Mouse (Mus musculus): ENCODE results near the gene Crat. TPM values are rescaled to one million over a fixed set of nuclear protein-coding genes. Genes with fewer than 3 reads are reported as not detected.

Gene Crat
- polyA plus RNA-seq, 1 experiment from 2014 or later: 27.7 TPM

DNA sequence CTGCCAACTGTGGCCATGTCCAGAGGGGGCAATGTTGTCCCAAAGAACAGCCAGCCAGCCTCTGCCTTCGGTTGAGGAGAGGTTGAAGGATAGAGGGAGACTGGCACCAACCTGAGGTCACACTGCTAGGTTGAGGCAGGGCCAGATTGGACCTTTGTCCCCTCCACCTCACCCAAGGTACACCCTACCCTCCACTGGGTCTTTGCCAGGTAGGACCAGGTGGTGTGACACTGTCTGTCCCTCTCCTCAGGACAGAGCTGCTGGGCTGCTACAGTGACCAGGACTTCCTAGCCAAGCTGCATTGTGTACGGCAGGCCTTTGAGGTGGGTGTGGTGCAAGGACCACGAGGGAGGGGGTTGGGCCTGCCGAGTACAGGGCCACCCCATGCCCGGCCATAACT, 37.9 kb downstream of the Crat start:
- Histone ChIP-seq H3K4me1 (ENCODE audit: control insufficient read depth, insufficient read depth, low read length) (no peaks in the 10 kb centered on the region), H3K36me3 (ENCODE audit: control insufficient read depth, insufficient read depth, low read length) (peaks cover 51% of the 10 kb centered on the region), H3K9ac (replicated peaks; ENCODE audit: low read depth, low read length) (no peak overlapping the region), H3K27ac (ENCODE audit: low read depth, low read length) (no peak overlapping the region), H3K4me2 (ENCODE audit: low read depth, low read length) (no peak overlapping the region), H3K9me3 (ENCODE audit: control insufficient read depth, low read length) (no peaks in the 10 kb centered on the region), H3K4me3 (ENCODE audit: low read depth, low read length) (no peak overlapping the region), H3K27me3 (ENCODE audit: control insufficient read depth, insufficient read depth, low read length) (no peaks in the 10 kb centered on the region)
- 94% methylated on average over 5 of the region's 5 CpGs for WGBS
- no peak for ATAC-seq (ENCODE audit: low read depth)

DNA sequence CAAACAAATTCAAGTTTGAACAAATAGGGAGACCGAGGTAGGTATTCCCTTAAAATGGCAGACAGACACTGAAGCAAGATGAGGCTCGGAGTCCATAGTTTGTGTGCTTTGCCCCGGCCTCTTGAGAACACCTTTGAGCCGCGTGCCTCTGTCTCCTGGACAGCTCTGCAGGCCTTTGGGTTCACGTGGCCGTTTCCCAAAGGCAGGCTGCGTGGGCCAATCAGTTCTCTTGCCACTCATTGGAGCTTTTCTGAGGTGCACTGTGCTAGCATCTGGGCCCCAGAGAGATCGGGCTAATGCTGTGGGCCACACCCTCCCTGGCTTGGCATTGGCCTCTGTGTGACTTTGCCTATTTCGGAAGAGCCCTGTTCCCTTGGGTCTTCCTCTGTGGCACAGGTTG, 39.7 kb downstream of the Crat start:
- no peaks in the 10 kb centered on the region for H3K4me1 ChIP-seq (ENCODE audit: control insufficient read depth, insufficient read depth, low read length)
- H3K9me3 ChIP-seq (ENCODE audit: control insufficient read depth, low read length): no peaks in the 10 kb centered on the region
- no peak overlapping the region for H3K27ac ChIP-seq (ENCODE audit: low read depth, low read length)
- 95% methylated on average over 10 of the region's 10 CpGs for WGBS
- H3K4me3 ChIP-seq (ENCODE audit: low read depth, low read length): no peak overlapping the region
- no peaks in the 10 kb centered on the region for H3K27me3 ChIP-seq (ENCODE audit: control insufficient read depth, insufficient read depth, low read length)
- H3K4me2 ChIP-seq (ENCODE audit: low read depth, low read length): no peak overlapping the region
- peaks cover 59% of the 10 kb centered on the region for H3K36me3 ChIP-seq (ENCODE audit: control insufficient read depth, insufficient read depth, low read length)
- no peak overlapping the region for H3K9ac ChIP-seq (replicated peaks; ENCODE audit: low read depth, low read length)
- no peak for ATAC-seq (ENCODE audit: low read depth)

DNA sequence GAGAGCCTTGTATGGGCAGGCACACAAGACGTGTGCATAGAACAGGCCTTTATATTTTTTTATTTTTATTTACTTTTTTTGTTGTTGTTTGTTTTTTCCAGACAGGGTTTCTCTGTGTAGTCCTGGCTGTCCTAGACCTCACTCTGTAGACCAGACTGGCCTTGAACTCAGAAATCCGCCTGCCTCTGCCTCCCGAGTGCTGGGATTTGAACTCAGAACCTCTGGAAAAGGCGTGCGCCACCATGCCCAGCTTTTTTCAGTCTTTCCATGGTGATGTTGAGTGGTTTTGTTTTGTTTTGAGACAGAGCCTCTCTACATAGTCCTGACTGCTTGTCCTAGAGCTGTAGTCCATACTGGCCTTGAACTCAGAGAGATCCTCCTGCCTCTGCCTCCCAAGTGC, 42.9 kb downstream of the Crat start:
- Histone ChIP-seq H3K4me2 (ENCODE audit: low read depth, low read length) (no peak overlapping the region), H3K27ac (ENCODE audit: low read depth, low read length) (no peak overlapping the region), H3K9ac (replicated peaks; ENCODE audit: low read depth, low read length) (no peak overlapping the region), H3K4me3 (ENCODE audit: low read depth, low read length) (no peak overlapping the region), H3K27me3 (ENCODE audit: control insufficient read depth, insufficient read depth, low read length) (no peaks in the 10 kb centered on the region), H3K4me1 (ENCODE audit: control insufficient read depth, insufficient read depth, low read length) (no peaks in the 10 kb centered on the region), H3K9me3 (ENCODE audit: control insufficient read depth, low read length) (no peaks in the 10 kb centered on the region), H3K36me3 (ENCODE audit: control insufficient read depth, insufficient read depth, low read length) (peaks cover 66% of the 10 kb centered on the region)
- 97% methylated on average over 5 of the region's 5 CpGs for WGBS
- no peak for ATAC-seq (ENCODE audit: low read depth)

DNA sequence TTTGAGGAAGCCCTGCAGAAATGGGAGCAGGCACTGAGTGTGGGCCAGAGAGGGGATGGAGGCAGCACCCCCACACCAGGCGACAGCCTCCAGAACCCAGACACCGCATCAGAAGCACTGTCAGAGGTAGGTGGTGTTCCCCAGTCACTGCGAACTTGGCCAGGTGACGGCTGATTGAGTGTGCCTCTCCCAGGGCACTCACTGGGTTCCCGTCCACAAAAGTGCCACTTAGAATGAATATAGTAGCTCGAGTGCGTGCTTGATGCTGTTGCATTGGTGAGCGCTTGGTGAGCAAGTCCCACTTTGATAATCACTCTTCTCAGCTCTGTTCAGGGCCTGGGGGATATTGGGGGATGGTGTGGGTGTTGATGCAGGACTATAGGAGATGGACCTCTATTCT, 44.1 kb downstream of the Crat start:
- WGBS: over 99% methylated on average over 8 of the region's 8 CpGs
- H3K4me2 ChIP-seq (ENCODE audit: low read depth, low read length): no peak overlapping the region
- no peak overlapping the region for H3K4me3 ChIP-seq (ENCODE audit: low read depth, low read length)
- H3K36me3 ChIP-seq (ENCODE audit: control insufficient read depth, insufficient read depth, low read length): peaks cover 65% of the 10 kb centered on the region
- no peak for ATAC-seq (ENCODE audit: low read depth)
- H3K27me3 ChIP-seq (ENCODE audit: control insufficient read depth, insufficient read depth, low read length): no peaks in the 10 kb centered on the region
- no peak overlapping the region for H3K27ac ChIP-seq (ENCODE audit: low read depth, low read length)
- no peaks in the 10 kb centered on the region for H3K4me1 ChIP-seq (ENCODE audit: control insufficient read depth, insufficient read depth, low read length)
- H3K9ac ChIP-seq (replicated peaks; ENCODE audit: low read depth, low read length): no peak overlapping the region
- H3K9me3 ChIP-seq (ENCODE audit: control insufficient read depth, low read length): no peaks in the 10 kb centered on the region

DNA sequence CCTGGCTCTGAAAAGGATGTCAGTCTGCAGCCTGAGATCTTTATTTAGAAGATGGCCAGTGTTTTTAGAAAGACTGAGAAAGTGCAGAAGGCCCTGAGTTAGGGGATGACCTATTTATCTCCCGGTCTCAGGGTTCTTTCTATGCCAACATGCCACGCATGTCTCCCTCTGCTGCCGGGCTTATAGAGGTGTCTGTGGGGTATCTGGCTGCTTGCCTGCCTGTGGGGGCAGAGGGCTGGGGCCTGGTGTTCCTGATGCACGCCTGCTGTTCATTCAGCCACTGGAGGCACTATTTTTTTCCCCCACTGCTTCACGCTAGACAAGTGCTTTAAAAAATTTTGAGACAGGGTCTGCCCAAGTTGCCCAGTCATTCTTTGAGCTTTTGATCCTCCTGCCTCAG, 49.4 kb downstream of the Crat start:
- Histone ChIP-seq H3K9me3 (ENCODE audit: control insufficient read depth, low read length) (no peaks in the 10 kb centered on the region), H3K4me1 (ENCODE audit: control insufficient read depth, insufficient read depth, low read length) (peaks cover 12% of the 10 kb centered on the region), H3K9ac (replicated peaks; ENCODE audit: low read depth, low read length) (no peak overlapping the region), H3K36me3 (ENCODE audit: control insufficient read depth, insufficient read depth, low read length) (peaks cover 35% of the 10 kb centered on the region), H3K4me3 (ENCODE audit: low read depth, low read length) (no peak overlapping the region), H3K27ac (ENCODE audit: low read depth, low read length) (no peak overlapping the region), H3K4me2 (ENCODE audit: low read depth, low read length) (no peak overlapping the region), H3K27me3 (ENCODE audit: control insufficient read depth, insufficient read depth, low read length) (no peaks in the 10 kb centered on the region)
- 67% methylated on average over 5 of the region's 5 CpGs for WGBS
- no peak for ATAC-seq (ENCODE audit: low read depth)

DNA sequence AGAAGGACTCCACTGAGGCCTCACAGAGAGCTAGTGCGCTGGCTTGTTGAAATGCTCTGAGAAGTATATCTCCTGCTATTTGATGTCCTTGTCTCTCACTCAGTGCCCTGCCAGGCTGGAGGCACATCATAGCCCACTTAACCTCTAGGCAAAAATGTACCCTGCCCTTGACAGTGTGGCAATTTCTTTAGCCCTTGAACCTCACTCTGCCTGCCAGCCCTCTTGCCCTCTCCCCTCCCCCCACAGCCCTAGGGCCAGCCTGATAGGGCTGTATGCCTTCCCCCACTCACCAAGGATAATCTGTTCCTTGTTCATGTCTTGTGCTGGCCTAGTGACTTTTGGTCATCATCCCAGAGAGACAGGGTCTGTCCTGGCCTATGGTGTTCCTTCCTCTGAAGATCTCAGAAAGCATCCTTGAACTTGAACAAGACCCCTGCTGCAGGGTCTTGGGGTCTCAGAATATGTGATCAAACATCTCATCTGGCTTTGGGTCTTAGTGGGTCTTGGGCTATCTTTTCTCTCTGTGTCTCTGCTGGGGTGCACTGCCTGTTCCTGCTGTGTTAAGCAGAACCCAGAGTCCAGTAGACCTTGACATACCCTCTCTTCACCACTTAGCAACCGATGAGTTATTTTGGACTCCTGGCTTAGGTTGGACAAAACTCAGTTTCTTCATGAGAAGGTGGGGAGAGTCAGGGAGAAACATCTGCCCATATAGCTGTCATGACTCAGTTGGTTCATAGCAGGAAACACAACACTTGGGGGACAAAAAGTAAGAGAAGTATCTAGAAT, 50.1 kb downstream of the Crat start:
- 100% methylated on average over 2 of the region's 2 CpGs for WGBS
- no peak for ATAC-seq (ENCODE audit: low read depth)
- peaks cover 12% of the 10 kb centered on the region for H3K4me1 ChIP-seq (ENCODE audit: control insufficient read depth, insufficient read depth, low read length)
- H3K9me3 ChIP-seq (ENCODE audit: control insufficient read depth, low read length): no peaks in the 10 kb centered on the region
- peaks cover 28% of the 10 kb centered on the region for H3K36me3 ChIP-seq (ENCODE audit: control insufficient read depth, insufficient read depth, low read length)
- H3K4me3 ChIP-seq (ENCODE audit: low read depth, low read length): no peak overlapping the region
- no peaks in the 10 kb centered on the region for H3K27me3 ChIP-seq (ENCODE audit: control insufficient read depth, insufficient read depth, low read length)
- H3K4me2 ChIP-seq (ENCODE audit: low read depth, low read length): peak overlapping the region; percentile 96
- no peak overlapping the region for H3K9ac ChIP-seq (replicated peaks; ENCODE audit: low read depth, low read length)
- no peak overlapping the region for H3K27ac ChIP-seq (ENCODE audit: low read depth, low read length)

DNA sequence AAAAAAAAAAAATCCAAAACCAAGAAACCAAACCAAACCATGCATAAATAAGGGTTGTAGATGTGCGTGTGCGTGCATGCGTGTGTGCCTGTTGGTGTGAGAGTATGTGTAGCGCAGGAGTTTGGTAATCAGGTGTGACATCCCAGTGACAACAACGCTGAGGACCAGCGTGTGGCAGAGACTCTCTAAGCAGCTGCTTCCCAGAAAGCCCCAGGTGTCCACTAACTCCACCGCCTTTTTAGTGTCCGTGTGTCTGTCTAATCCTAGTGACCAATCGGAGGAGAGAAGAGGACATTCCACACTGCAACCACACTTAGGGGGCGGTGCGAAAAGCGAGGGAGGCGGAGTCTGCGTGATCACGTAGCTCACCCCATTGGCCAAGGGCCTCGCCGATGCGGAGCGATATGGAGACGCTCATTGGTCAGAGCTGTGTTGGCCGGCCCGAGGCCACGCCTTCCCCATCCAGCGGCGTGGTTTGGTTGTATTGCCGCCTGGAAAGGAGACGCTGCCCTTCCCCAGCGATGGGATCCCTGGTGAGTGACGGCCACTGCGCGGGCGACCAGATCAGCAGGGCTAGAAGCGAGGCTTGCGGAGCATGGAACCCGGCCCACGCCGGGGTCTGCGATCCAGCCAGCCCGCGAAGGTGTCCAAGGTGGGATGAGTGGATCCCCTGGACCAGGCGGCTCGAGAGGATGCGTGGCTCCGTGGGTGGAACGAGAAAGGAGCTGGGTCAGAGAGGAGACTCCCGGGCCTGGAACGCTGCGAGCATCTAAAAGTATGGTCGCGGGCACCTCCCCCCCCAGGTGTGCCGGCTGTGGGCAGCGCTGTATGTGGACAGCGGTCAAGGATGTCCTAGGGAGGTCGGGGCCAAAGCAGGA, 51.6 kb downstream of the Crat start, which contains the start of gene Miga2:
Gene Miga2 (plus strand): TSS at position 461 of the 878 bp plus-strand sequence.
- ATAC-seq (ENCODE audit: low read depth): peak; percentile 99
- H3K4me1 ChIP-seq (ENCODE audit: control insufficient read depth, insufficient read depth, low read length): peaks cover 12% of the 10 kb centered on the region
- 0% methylated on average over 54 of the region's 54 CpGs for WGBS
- H3K36me3 ChIP-seq (ENCODE audit: control insufficient read depth, insufficient read depth, low read length): peaks cover 15% of the 10 kb centered on the region
- peak within 1 kb of the TSS; percentile 74 for H3K27ac ChIP-seq (ENCODE audit: low read depth, low read length)
- H3K27me3 ChIP-seq (ENCODE audit: control insufficient read depth, insufficient read depth, low read length): no peaks in the 10 kb centered on the region
- peak within 1 kb of the TSS; percentile 95 for H3K4me3 ChIP-seq (ENCODE audit: low read depth, low read length)
- peak within 1 kb of the TSS; percentile 76 for H3K9ac ChIP-seq (replicated peaks; ENCODE audit: low read depth, low read length)
- peak within 1 kb of the TSS; percentile 96 for H3K4me2 ChIP-seq (ENCODE audit: low read depth, low read length)
- no peaks in the 10 kb centered on the region for H3K9me3 ChIP-seq (ENCODE audit: control insufficient read depth, low read length)

DNA sequence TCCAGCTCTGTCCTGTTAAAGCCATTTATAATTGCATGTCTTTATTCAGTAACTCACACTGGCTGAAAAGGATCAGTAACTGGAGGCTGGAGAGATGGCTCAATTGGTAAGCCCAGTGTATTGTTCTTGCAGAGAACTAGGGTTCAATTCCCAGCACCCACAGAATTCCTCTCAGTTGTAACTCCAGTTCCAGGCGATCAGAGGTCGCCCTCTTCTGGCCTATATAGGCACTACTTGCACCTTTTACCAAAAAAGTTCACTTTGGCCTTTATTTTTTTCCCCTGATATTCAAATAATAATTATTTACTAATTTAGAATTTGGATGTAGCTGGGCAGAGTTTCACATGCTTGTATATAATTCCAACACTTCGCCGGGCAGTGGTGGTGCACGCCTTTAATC, 52.7 kb downstream of the Crat start:
- H3K9me3 ChIP-seq (ENCODE audit: control insufficient read depth, low read length): no peaks in the 10 kb centered on the region
- H3K4me3 ChIP-seq (ENCODE audit: low read depth, low read length): no peak overlapping the region
- 79% methylated on average over 5 of the region's 5 CpGs for WGBS
- H3K4me1 ChIP-seq (ENCODE audit: control insufficient read depth, insufficient read depth, low read length): peaks cover 20% of the 10 kb centered on the region
- no peak overlapping the region for H3K27ac ChIP-seq (ENCODE audit: low read depth, low read length)
- no peak overlapping the region for H3K4me2 ChIP-seq (ENCODE audit: low read depth, low read length)
- no peak for ATAC-seq (ENCODE audit: low read depth)
- peaks cover 5% of the 10 kb centered on the region; the same call in 1 of the 2 replicates for H3K36me3 ChIP-seq (ENCODE audit: control insufficient read depth, insufficient read depth, low read length)
- H3K27me3 ChIP-seq (ENCODE audit: control insufficient read depth, insufficient read depth, low read length): no peaks in the 10 kb centered on the region
- no peak overlapping the region for H3K9ac ChIP-seq (replicated peaks; ENCODE audit: low read depth, low read length)

DNA sequence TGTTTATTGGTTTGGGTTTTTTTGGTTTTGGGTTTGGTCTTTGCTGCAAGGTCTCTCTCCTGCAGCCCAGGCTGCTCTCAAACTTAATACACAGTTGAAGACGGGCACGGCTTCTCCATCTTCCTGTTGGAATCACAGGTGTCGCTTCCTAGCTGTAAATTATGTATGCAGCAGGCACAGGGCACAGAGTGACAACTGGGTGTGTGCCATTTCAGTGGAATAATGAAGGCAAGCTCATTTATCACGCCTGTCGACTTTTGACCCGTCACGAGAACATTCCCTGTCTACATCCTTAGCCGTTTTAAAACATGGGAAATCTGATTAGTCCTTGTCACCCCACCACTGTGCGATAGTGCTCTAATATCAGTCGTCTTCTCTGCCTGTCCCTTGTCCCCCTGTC, 55.0 kb downstream of the Crat start:
- 67% methylated on average over 10 of the region's 10 CpGs for WGBS

More for the DNA sequence above, 55.0 kb downstream of the Crat start:
- Histone ChIP-seq H3K9me3 (ENCODE audit: control insufficient read depth, low read length) (no peaks in the 10 kb centered on the region), H3K4me3 (ENCODE audit: low read depth, low read length) (no peak overlapping the region), H3K27me3 (ENCODE audit: control insufficient read depth, insufficient read depth, low read length) (no peaks in the 10 kb centered on the region), H3K36me3 (ENCODE audit: control insufficient read depth, insufficient read depth, low read length) (no peaks in the 10 kb centered on the region), H3K27ac (ENCODE audit: low read depth, low read length) (no peak overlapping the region), H3K4me2 (ENCODE audit: low read depth, low read length) (no peak overlapping the region), H3K4me1 (ENCODE audit: control insufficient read depth, insufficient read depth, low read length) (peaks cover 27% of the 10 kb centered on the region), H3K9ac (replicated peaks; ENCODE audit: low read depth, low read length) (no peak overlapping the region)
- ATAC-seq (ENCODE audit: low read depth): no peak
